Mouse (Mus musculus): Measurements from ENCODE around the gene Zfp746. TPM values are rescaled to one million over a fixed set of nuclear protein-coding genes. Genes with fewer than 3 reads are reported as not detected.
A peak's percentile ranks its signal among the peaks of the same experiment; 100 is the strongest.

The Zfp746 gene
- polyA plus RNA-seq, 1 experiment from 2014 or later, result 29.4 TPM

- H3K27me3 ChIP-seq, result no peaks in the 10 kb centered on the region
- H3K4me1 ChIP-seq, result no peaks in the 10 kb centered on the region
- H3K4me3 ChIP-seq, result no peak overlapping the region
- H3K27ac ChIP-seq (replicated peaks), result no peak overlapping the region
- no peaks in the 10 kb centered on the region for H3K9me3 ChIP-seq
- no peak overlapping the region for H3K4me2 ChIP-seq (replicated peaks)
- no peak overlapping the region for H3K9ac ChIP-seq (replicated peaks)
- H3K36me3 ChIP-seq, result peaks cover 75% of the 10 kb centered on the region
- no peak for ATAC-seq (ENCODE audit: low FRiP score, low read depth)
- WGBS, result 94% methylated on average over 28 of the region's 28 CpGs
Measured at GRCm38 (mm10) chr6:48063940-48064339, 22.5 kb downstream of the Zfp746 start.

GRCm38 (mm10) chr6:48060895-48061294, 25.5 kb downstream of the Zfp746 start:
- Histone ChIP-seq H3K27me3 (no peaks in the 10 kb centered on the region), H3K4me3 (no peak overlapping the region), H3K9ac (replicated peaks) (no peak overlapping the region), H3K27ac (replicated peaks) (no peak overlapping the region), H3K9me3 (no peaks in the 10 kb centered on the region), H3K4me2 (replicated peaks) (no peak overlapping the region), H3K4me1 (no peaks in the 10 kb centered on the region), H3K36me3 (peaks cover 45% of the 10 kb centered on the region)
- WGBS, result 93% methylated on average over 1 of the region's 1 CpGs
- ATAC-seq (ENCODE audit: low FRiP score, low read depth), result no peak

- H3K27me3 ChIP-seq, result no peaks in the 10 kb centered on the region
- H3K27ac ChIP-seq (replicated peaks), result no peak overlapping the region
- no peaks in the 10 kb centered on the region for H3K4me1 ChIP-seq
- no peak for ATAC-seq (ENCODE audit: low FRiP score, low read depth)
- no peak overlapping the region for H3K9ac ChIP-seq (replicated peaks)
- H3K4me3 ChIP-seq, result no peak overlapping the region
- no peaks in the 10 kb centered on the region for H3K9me3 ChIP-seq
- H3K4me2 ChIP-seq (replicated peaks), result no peak overlapping the region
- peaks cover 41% of the 10 kb centered on the region for H3K36me3 ChIP-seq
- WGBS, result 88% methylated on average over 2 of the region's 2 CpGs
Measured at GRCm38 (mm10) chr6:48060421-48060820, 26.0 kb downstream of the Zfp746 start.

GRCm38 (mm10) chr6:48052136-48052535, 34.3 kb downstream of the Zfp746 start:
- Histone ChIP-seq H3K4me1 (peaks cover 6% of the 10 kb centered on the region; the same call in 1 of the 2 replicates), H3K9me3 (no peaks in the 10 kb centered on the region), H3K9ac (replicated peaks) (no peak overlapping the region), H3K27ac (replicated peaks) (no peak overlapping the region), H3K4me3 (no peak overlapping the region), H3K36me3 (no peaks in the 10 kb centered on the region), H3K27me3 (no peaks in the 10 kb centered on the region), H3K4me2 (replicated peaks) (no peak overlapping the region)
- WGBS, result 85% methylated on average over 6 of the region's 6 CpGs
- no peak for ATAC-seq (ENCODE audit: low FRiP score, low read depth)

- no peak overlapping the region for H3K27ac ChIP-seq (replicated peaks)
- H3K4me2 ChIP-seq (replicated peaks), result no peak overlapping the region
- no peaks in the 10 kb centered on the region for H3K9me3 ChIP-seq
- H3K27me3 ChIP-seq, result no peaks in the 10 kb centered on the region
- H3K4me1 ChIP-seq, result peaks cover 11% of the 10 kb centered on the region
- no peak overlapping the region for H3K9ac ChIP-seq (replicated peaks)
- no peak for ATAC-seq (ENCODE audit: low FRiP score, low read depth)
- H3K36me3 ChIP-seq, result no peaks in the 10 kb centered on the region
- H3K4me3 ChIP-seq, result no peak overlapping the region
- WGBS, result 76% methylated on average over 2 of the region's 2 CpGs
Measured at GRCm38 (mm10) chr6:48051666-48052065, 34.7 kb downstream of the Zfp746 start.

- no peaks in the 10 kb centered on the region for H3K27me3 ChIP-seq
- ATAC-seq (ENCODE audit: low FRiP score, low read depth), result no peak
- H3K9ac ChIP-seq (replicated peaks), result peak overlapping the region; percentile 92; the same call in 1 of the 2 replicates
- H3K4me1 ChIP-seq, result peaks cover 11% of the 10 kb centered on the region
- no peaks in the 10 kb centered on the region for H3K9me3 ChIP-seq
- peak overlapping the region; percentile 90 for H3K4me3 ChIP-seq
- WGBS, result 65% methylated on average over 9 of the region's 9 CpGs
- peaks cover 2% of the 10 kb centered on the region; the same call in 1 of the 2 replicates for H3K36me3 ChIP-seq
- H3K4me2 ChIP-seq (replicated peaks), result peak overlapping the region; percentile 57
- H3K27ac ChIP-seq (replicated peaks), result peak overlapping the region; percentile 92; the same call in 1 of the 2 replicates
Measured at GRCm38 (mm10) chr6:48049273-48050065, 36.9 kb downstream of the Zfp746 start.

- peak within 1 kb of the TSS; percentile 90 for H3K4me3 ChIP-seq
- H3K4me2 ChIP-seq (replicated peaks), result peak within 1 kb of the TSS; percentile 75
- peak within 1 kb of the TSS; percentile 92 for H3K27ac ChIP-seq (replicated peaks)
- H3K36me3 ChIP-seq, result peaks cover 10% of the 10 kb centered on the region
- no peaks in the 10 kb centered on the region for H3K27me3 ChIP-seq
- WGBS, result 1% methylated on average over 59 of the region's 82 CpGs
- H3K9me3 ChIP-seq, result no peaks in the 10 kb centered on the region
- H3K4me1 ChIP-seq, result peaks cover 11% of the 10 kb centered on the region
- H3K9ac ChIP-seq (replicated peaks), result peak within 1 kb of the TSS; percentile 92
- ATAC-seq (ENCODE audit: low FRiP score, low read depth), result peak; percentile 91
Measured at GRCm38 (mm10) chr6:48048426-48049272, 37.7 kb downstream of the Zfp746 start, which contains the start of gene Zfp777. Zfp777 (minus strand) TSS chr6:48048911.

GRCm38 (mm10) chr6:48047450-48048351, 38.7 kb downstream of the Zfp746 start:
- whole genome bisulfite sequencing, result under 1% methylated on average over 106 of the region's 150 CpGs
- Histone ChIP-seq H3K4me1 (peaks cover 11% of the 10 kb centered on the region), H3K4me2 (replicated peaks) (peak overlapping the region; percentile 75), H3K9me3 (no peaks in the 10 kb centered on the region), H3K9ac (replicated peaks) (peak overlapping the region; percentile 92), H3K36me3 (peaks cover 20% of the 10 kb centered on the region), H3K27ac (replicated peaks) (peak overlapping the region; percentile 92), H3K27me3 (no peaks in the 10 kb centered on the region), H3K4me3 (peak overlapping the region; percentile 90)
- ATAC-seq (ENCODE audit: low FRiP score, low read depth), result peak; percentile 74

- Histone ChIP-seq H3K27ac (replicated peaks) (0 out of 2 replicates have a peak overlapping the region, but pooled peaks have one; percentile 74), H3K9ac (replicated peaks) (peak overlapping the region; percentile 92), H3K36me3 (peaks cover 24% of the 10 kb centered on the region), H3K9me3 (no peaks in the 10 kb centered on the region), H3K4me3 (peak overlapping the region; percentile 90), H3K4me2 (replicated peaks) (peak overlapping the region; percentile 75), H3K4me1 (peaks cover 11% of the 10 kb centered on the region), H3K27me3 (no peaks in the 10 kb centered on the region)
- ATAC-seq (ENCODE audit: low FRiP score, low read depth), result no peak
- 10% methylated on average over 12 of the region's 12 CpGs for WGBS
Measured at GRCm38 (mm10) chr6:48047114-48047449, 39.3 kb downstream of the Zfp746 start.

GRCm38 (mm10) chr6:48032661-48033060, 53.7 kb downstream of the Zfp746 start:
- no peak overlapping the region for H3K9ac ChIP-seq (replicated peaks)
- no peak overlapping the region for H3K4me2 ChIP-seq (replicated peaks)
- H3K4me1 ChIP-seq, result no peaks in the 10 kb centered on the region
- no peaks in the 10 kb centered on the region for H3K27me3 ChIP-seq
- H3K36me3 ChIP-seq, result peaks cover 83% of the 10 kb centered on the region
- no peak overlapping the region for H3K27ac ChIP-seq (replicated peaks)
- ATAC-seq (ENCODE audit: low FRiP score, low read depth), result no peak
- no peak overlapping the region for H3K4me3 ChIP-seq
- H3K9me3 ChIP-seq, result no peaks in the 10 kb centered on the region

- H3K27ac ChIP-seq (replicated peaks), result no peak overlapping the region
- H3K4me2 ChIP-seq (replicated peaks), result no peak overlapping the region
- WGBS, result 80% methylated on average over 10 of the region's 10 CpGs
- H3K36me3 ChIP-seq, result peaks cover 83% of the 10 kb centered on the region
- H3K4me1 ChIP-seq, result peaks cover 5% of the 10 kb centered on the region; the same call in 1 of the 2 replicates
- H3K9me3 ChIP-seq, result peaks cover 15% of the 10 kb centered on the region
- no peak for ATAC-seq (ENCODE audit: low FRiP score, low read depth)
- H3K9ac ChIP-seq (replicated peaks), result no peak overlapping the region
- no peak overlapping the region for H3K4me3 ChIP-seq
- no peaks in the 10 kb centered on the region for H3K27me3 ChIP-seq
Measured at GRCm38 (mm10) chr6:48025905-48026660, 60.3 kb downstream of the Zfp746 start.

Measured in midbrain, embryonic 12.5 days (tissue).